Mouse (Mus musculus) liver, postnatal 0 days (tissue): Measurements from ENCODE around the gene Nexn. TPM values are rescaled to one million over a fixed set of nuclear protein-coding genes. Genes with fewer than 3 reads are reported as not detected.
"Not testable (repeated sequence)": the region's sequence is repeated elsewhere in the genome, so short reads cannot be mapped to it uniquely, and the experiment has no call there.

Experiments
- ATAC-seq: fragments of 200-750 bp; cut with Nextera tagmentation; 2 replicates; pipeline ENCODE4 v1.8.0; 2017; ENCODE audit warnings: mild to moderate bottlenecking, moderate library complexity
- DNase-seq: peaks from one replicate; pipeline ENCODE4 v3.0.0-alpha.2; 2016
- H3K27ac ChIP-seq: fragments of 300-500 bp; sonication (generic); 2 replicates; pipeline ENCODE4 v1.5.1; 2014; ENCODE audit warnings: antibody characterized with exemption, moderate library complexity, mild to moderate bottlenecking, low read depth
- H3K27me3 ChIP-seq: fragments of 300-500 bp; sonication (generic); 2 replicates; pipeline ENCODE4 v1.6.1; 2014; ENCODE audit warnings: low read length, control low read depth, mixed read lengths; ENCODE audit not compliant: insufficient read depth
- H3K36me3 ChIP-seq: fragments of 300-500 bp; sonication (generic); replicated peaks from 2 replicates; pipeline ENCODE4 v1.6.1; 2014; ENCODE audit warnings: mild to moderate bottlenecking, control low read depth, low read length, moderate library complexity, mixed read lengths; ENCODE audit not compliant: insufficient read depth
- H3K4me1 ChIP-seq: fragments of 300-500 bp; sonication (generic); 2 replicates; pipeline ENCODE4 v1.6.1; 2014; ENCODE audit warnings: antibody characterized with exemption, mild to moderate bottlenecking, control low read depth; ENCODE audit not compliant: insufficient read depth
- H3K4me2 ChIP-seq: fragments of 300-500 bp; sonication (generic); 2 replicates; pipeline ENCODE4 v1.6.1; 2014; ENCODE audit warnings: low read depth, mild to moderate bottlenecking, low read length, moderate library complexity, mixed read lengths
- H3K4me3 ChIP-seq: fragments of 300-500 bp; sonication (generic); 2 replicates; pipeline ENCODE4 v1.5.1; 2014; ENCODE audit warnings: low read depth, low read length
- H3K9ac ChIP-seq: fragments of 300-500 bp; sonication (generic); replicated peaks from 2 replicates; pipeline ENCODE4 v1.6.1; 2014; ENCODE audit warnings: mild to moderate bottlenecking, moderate library complexity
- H3K9me3 ChIP-seq: fragments of 300-500 bp; sonication (generic); 2 replicates; pipeline ENCODE4 v1.6.1; 2016; ENCODE audit warnings: mild to moderate bottlenecking, control low read depth, low read length, mixed read lengths
- CTCF ChIP-seq: sonication (generic); IDR thresholded peaks from 2 replicates; pipeline ENCODE4 v1.5.1; 2016; ENCODE audit warnings: antibody characterized with exemption, low read depth
- EP300 ChIP-seq: IDR thresholded peaks from 2 replicates; pipeline ENCODE4 v1.6.1; 2016; ENCODE audit warnings: antibody characterized with exemption, low read depth, mild to moderate bottlenecking
- WGBS: fragments of 180-500 bp; shearing (Covaris S2); extraction: QIAGEN DNeasy Blood & Tissue Kit; methylation state at CpG from one replicate; pipeline ENCODE4 v1.1.7; 2014; ENCODE audit not compliant: insufficient replicate concordance; 5-methylcytosine and 5-hydroxymethylcytosine counted together
- polyA plus RNA-seq: library from polyadenylated mRNA; unstranded; fragments of >200 nt; fragmentation: Nextera tagmentation; extraction: Ambion mirVana; gene quantifications from 2 replicates; pipeline ENCODE4 v1.2.1, GENCODE M21; 2015

Nexn gene
- polyA plus RNA-seq, 1 experiment from 2014 or later: 1.1 TPM

DNA sequence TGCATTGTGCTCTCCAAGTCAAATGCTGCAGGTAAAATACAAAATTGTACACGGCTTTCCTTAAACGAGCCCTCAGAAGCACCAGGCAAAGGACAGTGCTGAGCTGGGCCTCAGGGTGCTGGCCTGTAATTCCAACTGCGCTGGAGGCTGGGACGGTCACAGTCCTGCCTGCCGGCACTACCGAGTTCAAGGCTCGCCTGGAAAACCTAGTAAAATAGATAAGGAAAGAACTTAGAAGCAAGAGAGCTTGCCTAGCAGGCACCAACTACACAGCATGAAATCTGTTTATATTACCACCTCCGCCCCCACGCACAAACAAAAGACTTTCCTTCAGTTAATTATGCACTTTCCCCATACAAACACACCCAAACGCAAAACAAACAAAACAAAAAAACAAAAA, 1.8 kb downstream of the Nexn start:
- no peak for TF ChIP-seq CTCF
- TF ChIP-seq EP300: no peak
- Histone ChIP-seq H3K27ac (no peak overlapping the region), H3K9ac (no peak overlapping the region), H3K9me3 (no peaks in the 10 kb centered on the region), H3K36me3 (no peaks in the 10 kb centered on the region), H3K4me3 (no peak overlapping the region), H3K4me2 (no peak overlapping the region), H3K4me1 (peaks cover 7% of the 10 kb centered on the region), H3K27me3 (peaks cover 33% of the 10 kb centered on the region)
- DNase-seq (no peak), ATAC-seq (no peak)
- 56% methylated on average over 10 of the region's 10 CpGs for WGBS

DNA sequence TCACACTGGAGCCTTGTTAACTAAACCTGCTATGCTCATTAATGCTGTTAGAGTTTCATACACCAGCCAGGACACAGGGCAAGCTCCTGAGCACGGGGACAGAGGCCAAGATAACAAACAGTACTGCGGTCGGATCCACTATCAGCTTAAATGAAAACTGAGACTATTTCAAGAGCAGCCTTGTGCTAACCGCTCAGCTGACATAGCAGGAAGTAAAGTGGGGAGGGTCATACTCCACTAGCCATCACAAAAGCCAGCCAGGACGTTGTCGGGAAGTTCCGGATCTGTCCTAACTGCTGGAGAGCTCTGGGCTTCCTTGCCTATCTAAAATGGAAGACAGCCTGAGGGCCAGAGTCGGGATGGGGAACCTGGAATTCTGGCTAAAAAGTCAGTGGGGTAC, 4.2 kb downstream of the Nexn start:
- Histone ChIP-seq H3K27me3 (peaks cover 26% of the 10 kb centered on the region), H3K9ac (no peak overlapping the region), H3K4me3 (0 out of 2 replicates have a peak overlapping the region, but pooled peaks have one; percentile 4), H3K36me3 (no peaks in the 10 kb centered on the region), H3K9me3 (no peaks in the 10 kb centered on the region), H3K27ac (no peak overlapping the region), H3K4me2 (peak overlapping the region; percentile 44), H3K4me1 (peaks cover 7% of the 10 kb centered on the region)
- 12% methylated on average over 8 of the region's 8 CpGs for WGBS
- ATAC-seq (no peak), DNase-seq (no peak)
- no peak for TF ChIP-seq EP300
- TF ChIP-seq CTCF: no peak

DNA sequence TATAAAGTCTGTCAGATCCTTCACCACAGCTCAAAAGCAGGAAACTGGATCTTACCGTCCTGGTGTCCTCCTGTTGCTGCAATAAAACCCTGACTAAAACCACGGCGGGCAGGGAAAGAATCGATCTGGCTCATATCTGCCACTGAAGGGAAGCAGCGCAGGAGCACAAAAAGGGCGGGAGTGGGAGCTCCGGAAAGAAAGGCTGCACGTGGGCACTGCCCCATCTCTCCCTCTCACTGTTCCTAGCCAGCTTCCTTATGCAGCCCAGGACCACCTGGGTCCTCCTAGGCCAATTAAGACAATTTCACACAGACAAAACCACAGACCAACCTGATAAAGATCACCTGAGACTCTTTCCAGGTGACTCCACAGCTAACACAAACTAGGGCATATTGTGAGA, 4.7 kb downstream of the Nexn start:
- TF ChIP-seq EP300 (no peak), CTCF (no peak)
- no peak overlapping the region for H3K27ac ChIP-seq
- ATAC-seq (no peak), DNase-seq (no peak)
- H3K9ac ChIP-seq: no peak overlapping the region
- H3K4me1 ChIP-seq: peaks cover 7% of the 10 kb centered on the region
- no peaks in the 10 kb centered on the region for H3K9me3 ChIP-seq
- WGBS: 18% methylated on average over 8 of the region's 8 CpGs
- H3K27me3 ChIP-seq: peaks cover 21% of the 10 kb centered on the region
- H3K4me3 ChIP-seq: no peak overlapping the region
- no peaks in the 10 kb centered on the region for H3K36me3 ChIP-seq
- H3K4me2 ChIP-seq: no peak overlapping the region; the same call in 1 of the 2 replicates

GRCm38 (mm10) chr3:152260362-152260761, 5.8 kb downstream of the Nexn start:
- ATAC-seq (no peak), DNase-seq (no peak)
- no peak overlapping the region for H3K9ac ChIP-seq
- no peak overlapping the region for H3K4me2 ChIP-seq
- H3K4me3 ChIP-seq: no peak overlapping the region
- H3K27me3 ChIP-seq: peaks cover 11% of the 10 kb centered on the region
- TF ChIP-seq EP300: no peak
- H3K4me1 ChIP-seq: peaks cover 2% of the 10 kb centered on the region; the same call in 1 of the 2 replicates
- no peak overlapping the region for H3K27ac ChIP-seq
- H3K9me3 ChIP-seq: no peaks in the 10 kb centered on the region
- 88% methylated on average over 1 of the region's 1 CpGs for WGBS
- no peaks in the 10 kb centered on the region for H3K36me3 ChIP-seq

- H3K9me3 ChIP-seq: not testable (repeated sequence)
- ATAC-seq: peak; percentile 61
Measured at GRCm38 (mm10) chr3:152259409-152259808, 6.7 kb downstream of the Nexn start.

GRCm38 (mm10) chr3:152257528-152257927, 8.6 kb downstream of the Nexn start:
- no peaks in the 10 kb centered on the region for H3K27me3 ChIP-seq
- no peaks in the 10 kb centered on the region; the same call in 1 of the 2 replicates for H3K4me1 ChIP-seq
- no peak overlapping the region for H3K4me3 ChIP-seq
- H3K9ac ChIP-seq: no peak overlapping the region
- WGBS: 83% methylated on average over 3 of the region's 3 CpGs
- DNase-seq (no peak), ATAC-seq (no peak)
- H3K27ac ChIP-seq: no peak overlapping the region
- TF ChIP-seq CTCF (no peak), EP300 (no peak)
- H3K9me3 ChIP-seq: no peaks in the 10 kb centered on the region
- H3K4me2 ChIP-seq: no peak overlapping the region
- H3K36me3 ChIP-seq: no peaks in the 10 kb centered on the region

More at GRCm38 (mm10) chr3:152259409-152259808, 6.7 kb downstream of the Nexn start:
- H3K4me2 ChIP-seq, H3K4me1 ChIP-seq, H3K36me3 ChIP-seq, H3K27me3 ChIP-seq, H3K27ac ChIP-seq, H3K4me3 ChIP-seq, H3K9ac ChIP-seq: not testable (repeated sequence)
- DNase-seq: peak; percentile 78
- 26% methylated on average over 8 of the region's 9 CpGs for WGBS
- TF ChIP-seq CTCF: peak; percentile 89

DNA sequence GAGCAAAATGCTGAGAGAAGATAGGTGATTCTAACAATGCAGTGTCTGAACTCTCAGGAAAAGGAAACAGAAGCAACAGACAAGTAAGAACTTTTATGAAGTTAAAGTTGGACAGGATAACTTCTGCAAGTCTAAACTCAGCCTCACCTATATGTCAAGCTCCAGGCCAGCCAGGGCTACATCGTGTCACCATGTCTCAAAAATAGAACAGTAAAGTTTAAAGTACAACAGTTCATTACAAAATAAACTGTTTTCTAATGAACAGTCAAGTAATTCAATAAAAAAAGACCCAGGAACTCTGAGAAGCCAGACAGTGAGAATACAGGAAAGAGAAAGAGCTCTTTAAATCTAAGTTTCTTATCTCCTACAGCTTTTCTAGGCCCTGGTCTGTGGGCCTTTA, 15.7 kb downstream of the Nexn start:
- DNase-seq: no peak
- peak; percentile 85 for ATAC-seq
- Histone ChIP-seq H3K27me3 (no peaks in the 10 kb centered on the region), H3K36me3 (no peaks in the 10 kb centered on the region), H3K4me3 (no peak overlapping the region), H3K4me1 (no peaks in the 10 kb centered on the region), H3K9me3 (no peaks in the 10 kb centered on the region), H3K9ac (no peak overlapping the region), H3K4me2 (no peak overlapping the region), H3K27ac (peak overlapping the region; percentile 69)
- 63% methylated on average over 1 of the region's 1 CpGs for WGBS
- TF ChIP-seq CTCF: no peak
- no peak for TF ChIP-seq EP300
